Mouse (Mus musculus) T-helper 17 cell (primary cell): ENCODE measurements around the gene Prrc2b.

Source experiments
- in situ Hi-C, 2 experiments: fragments of 300-600 bp; cut with MboI, MseI; formaldehyde crosslinking; loops; 1 replicate in 1 of 2; 2 replicates in 1 of 2; pipeline ENCODE4 v1.15.1; 2025; ENCODE audit warnings: high pct_unique_total_duplicates in 2 of 2

The Prrc2b gene

DNA sequence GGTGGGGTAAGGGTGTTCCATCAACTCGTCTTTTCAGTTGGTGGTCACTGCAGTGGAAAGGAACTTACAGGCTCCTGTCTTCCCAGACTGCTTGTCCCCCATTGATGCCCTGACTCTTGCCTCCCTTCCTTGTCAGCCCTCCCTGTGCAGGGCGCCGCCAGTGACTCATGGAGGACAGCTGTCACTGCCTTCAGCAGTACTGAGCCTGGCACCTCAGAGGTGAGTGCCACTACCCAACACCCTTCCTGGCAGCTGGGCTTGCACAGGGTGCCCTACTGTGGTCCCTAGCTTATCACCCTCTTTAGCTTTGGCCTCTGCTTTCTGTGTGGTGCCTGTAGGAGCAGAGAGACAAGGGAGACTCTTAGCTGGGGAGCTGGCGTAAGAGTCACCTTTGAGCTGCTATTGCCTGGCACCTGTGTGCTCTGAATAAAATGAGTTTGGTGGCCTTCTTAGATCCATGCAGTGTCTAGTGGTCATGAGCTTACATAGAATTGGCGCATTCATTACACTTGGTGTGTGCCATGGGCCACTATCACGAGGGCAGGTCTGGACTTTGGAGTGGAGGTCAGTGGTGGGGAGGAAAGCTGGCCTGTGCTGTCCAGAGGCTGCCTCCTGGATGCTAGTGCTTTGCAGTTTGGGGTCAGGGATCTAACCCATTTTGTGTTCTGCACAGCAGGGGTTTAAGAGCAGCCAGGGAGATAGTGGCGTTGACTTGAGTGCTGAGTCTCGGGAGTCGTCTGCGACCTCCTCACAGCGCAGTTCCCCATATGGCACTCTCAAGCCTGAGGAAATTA, 67.9 kb downstream of the Prrc2b start:
- in situ Hi-C loops: no loop called here

DNA sequence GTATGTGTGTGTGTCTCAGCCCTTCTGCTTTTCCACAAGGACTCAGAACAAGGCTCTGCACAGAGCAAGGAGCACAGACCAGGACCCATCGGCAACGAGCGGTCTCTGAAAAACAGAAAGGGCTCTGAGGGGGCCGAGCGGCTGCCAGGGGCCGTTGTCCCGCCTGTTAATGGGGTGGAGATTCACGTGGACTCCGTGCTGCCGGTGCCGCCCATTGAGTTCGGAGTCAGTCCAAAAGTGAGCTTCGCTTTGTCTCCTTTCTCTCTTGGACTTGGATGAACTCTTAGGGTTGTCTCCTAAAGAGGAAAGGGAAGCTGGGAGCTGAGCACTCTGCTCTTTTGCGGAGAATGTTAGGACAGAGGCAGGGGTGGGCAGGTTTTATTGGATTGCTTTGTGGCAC, 68.6 kb downstream of the Prrc2b start:
- in situ Hi-C loops: no loop called here

DNA sequence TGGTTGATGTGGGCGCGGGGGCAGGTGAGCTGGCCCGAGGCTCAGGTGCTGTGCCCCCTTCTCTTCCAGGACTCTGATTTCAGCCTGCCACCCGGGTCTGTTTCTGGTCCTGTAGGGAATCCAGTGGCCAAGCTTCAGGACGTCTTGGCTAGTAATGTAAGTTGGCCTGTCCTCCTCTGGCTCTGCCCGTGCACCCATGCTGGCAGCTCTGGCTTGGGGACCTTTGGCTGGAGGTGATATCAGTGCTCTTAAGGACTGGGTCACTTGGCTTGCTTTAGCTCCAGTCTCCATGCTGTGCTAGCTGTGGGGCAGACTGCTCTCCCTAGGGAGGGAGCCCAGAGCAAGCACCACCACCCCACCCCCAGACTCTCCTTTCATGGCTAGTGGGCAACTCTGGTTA, 69.1 kb downstream of the Prrc2b start:
- in situ Hi-C loops: no loop called here

DNA sequence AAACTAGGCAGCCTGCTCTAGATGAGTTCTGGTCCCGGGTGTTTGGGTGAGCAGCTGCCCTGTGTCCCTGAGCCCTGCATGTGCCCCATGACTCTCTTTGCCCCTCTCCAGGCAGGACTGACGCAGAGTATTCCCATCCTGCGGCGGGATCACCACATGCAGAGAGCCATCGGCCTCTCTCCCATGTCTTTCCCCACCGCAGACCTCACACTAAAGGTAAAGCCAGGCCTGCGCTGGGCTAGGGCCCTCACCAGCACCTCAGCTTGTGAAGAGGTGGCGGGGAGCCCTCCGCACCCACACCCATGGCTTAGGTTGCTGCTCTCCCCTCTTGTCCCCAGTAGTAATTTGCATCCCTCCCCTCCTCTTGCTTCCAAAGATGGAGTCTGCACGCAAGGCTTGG, 70.1 kb downstream of the Prrc2b start:
- in situ Hi-C loops: no loop called here

DNA sequence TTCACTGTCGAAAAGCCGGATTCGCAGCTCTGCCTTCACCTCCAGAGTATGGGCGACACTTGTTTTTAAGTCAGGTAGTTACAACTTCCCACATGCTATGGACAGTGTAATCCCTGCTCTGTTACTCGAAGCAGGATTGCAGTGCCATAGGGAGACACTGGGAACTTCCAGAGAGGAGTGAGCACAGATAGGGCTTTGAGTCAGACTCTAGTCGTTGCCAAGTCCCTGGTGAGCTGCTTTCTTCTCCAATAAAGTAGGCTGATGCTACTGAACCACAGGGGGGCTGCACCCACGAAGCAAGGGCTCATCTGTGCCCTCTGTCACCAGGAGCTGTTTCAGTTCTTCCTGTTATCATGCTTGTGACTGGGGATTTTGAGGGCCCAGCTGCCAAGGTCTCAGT, 70.7 kb downstream of the Prrc2b start:
- in situ Hi-C loops: no loop called here

DNA sequence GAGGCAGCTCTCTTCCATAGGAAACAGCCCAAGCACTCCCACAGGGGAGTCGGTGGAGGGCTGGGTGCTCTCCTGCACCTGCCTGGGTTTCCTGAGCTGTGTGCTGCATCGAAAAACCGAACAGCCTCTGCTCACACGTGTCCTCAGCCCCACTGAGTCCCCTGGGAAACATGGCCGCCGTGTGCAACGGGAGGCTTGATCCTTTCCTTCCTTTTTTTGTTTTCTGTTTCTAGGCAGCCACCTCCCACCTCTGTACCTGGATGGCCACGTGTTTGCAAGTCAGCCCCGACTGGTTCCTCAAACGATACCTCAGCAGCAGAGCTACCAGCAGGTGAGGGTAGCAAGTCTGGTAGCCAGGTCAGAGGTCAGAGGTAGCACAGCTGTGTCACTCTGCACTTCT, 71.2 kb downstream of the Prrc2b start:
- in situ Hi-C loops: no loop called here

DNA sequence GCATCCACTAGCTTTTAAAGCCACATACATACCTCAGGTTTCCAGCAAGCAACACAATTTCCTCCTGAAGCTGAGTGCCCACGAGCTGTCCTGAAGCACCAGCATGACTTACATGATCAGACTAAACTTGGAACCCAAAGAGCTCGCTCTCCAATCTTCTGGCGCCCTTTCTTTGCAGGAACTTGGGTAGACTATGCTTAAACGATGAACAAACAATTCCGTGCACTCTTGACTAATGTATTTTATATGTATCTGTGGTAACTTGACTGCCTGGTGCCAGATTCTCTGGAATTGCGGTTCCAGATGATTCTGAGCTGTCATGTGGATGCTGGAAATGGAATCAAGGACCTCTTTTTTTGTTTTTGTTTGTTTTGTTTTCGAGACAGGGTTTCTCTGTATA, 84.6 kb downstream of the Prrc2b start:
- in situ Hi-C loops: no loop called here

DNA sequence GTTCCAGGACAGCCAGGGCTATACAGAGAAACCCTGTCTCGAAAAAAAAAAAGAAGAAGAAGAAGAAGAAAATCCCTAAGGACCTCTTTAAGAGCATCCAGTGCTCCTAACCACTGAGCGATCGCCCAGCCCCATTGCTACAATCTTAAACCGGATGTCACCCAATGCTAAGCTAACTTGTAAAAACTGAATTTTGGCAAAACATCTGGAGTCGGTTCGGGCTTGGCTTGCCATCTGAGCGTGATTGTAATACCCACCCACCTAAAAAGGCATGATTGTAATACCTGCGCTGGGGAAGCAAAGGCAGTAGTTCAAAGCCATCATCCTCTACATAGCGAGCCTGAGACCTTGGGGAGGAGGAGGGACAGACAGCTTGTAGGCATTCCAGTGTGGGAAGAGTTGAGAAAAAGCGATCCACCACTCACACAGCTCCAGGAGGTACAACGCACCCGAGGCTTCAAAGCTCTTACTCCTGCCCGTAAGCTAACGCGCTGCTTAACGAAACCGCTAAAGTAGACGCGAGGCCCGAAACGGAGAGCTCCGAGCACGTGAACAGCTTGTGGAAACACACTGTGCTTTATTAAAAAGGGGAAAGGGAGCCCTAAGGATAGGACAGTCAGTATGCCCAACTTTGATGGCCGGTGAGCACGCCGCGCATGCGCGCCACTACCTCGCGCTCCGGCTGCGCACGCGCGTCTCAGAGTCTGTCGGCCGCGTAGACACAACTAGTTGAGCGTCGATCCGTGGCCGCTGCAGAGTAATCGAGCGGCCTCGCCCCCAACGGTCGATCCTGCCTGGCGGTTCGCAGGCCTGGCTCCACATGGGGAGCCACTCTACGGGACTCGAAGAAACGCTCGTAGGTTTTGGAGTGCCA, 85.2 kb downstream of the Prrc2b start, which contains the start of gene Pomt1:
Gene Pomt1, plus strand, starts transcription at position 705 of the 874 bp plus-strand sequence.
- in situ Hi-C loops: no loop called here

DNA sequence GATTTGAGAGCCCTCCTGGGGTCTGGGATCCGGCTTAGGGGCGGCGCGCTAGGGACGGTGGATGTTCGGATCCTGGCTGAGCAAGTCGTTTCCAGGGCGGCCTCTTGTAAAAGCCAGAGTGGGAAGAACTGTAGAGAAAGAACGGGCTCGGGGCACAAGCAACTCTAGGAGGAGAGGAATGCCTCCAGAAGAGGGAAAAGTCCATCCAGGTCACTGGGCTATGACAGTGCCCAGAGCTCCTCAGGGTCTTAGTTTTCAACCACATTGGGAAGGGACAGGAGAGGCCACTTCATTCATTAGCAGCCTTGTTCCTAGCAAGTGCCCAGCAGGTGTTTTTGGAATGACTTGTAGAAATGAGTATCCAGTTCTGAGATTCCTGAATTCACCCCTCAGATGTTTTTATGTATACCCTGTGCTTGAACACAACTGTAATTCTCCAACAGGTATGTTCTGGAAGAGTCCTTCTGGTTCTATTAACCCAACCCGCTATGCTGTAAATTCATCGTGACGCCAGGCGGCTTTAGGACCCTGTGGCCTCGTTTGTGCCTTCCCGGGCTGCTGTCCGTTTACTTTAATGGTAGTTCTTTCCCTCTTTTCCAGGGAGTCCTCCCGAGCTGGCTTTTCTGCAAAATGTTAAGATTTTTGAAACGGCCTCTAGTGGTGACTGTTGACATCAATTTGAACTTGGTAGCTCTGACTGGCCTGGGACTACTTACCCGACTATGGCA, 86.0 kb downstream of the Prrc2b start:
- in situ Hi-C loops: no loop called here

DNA sequence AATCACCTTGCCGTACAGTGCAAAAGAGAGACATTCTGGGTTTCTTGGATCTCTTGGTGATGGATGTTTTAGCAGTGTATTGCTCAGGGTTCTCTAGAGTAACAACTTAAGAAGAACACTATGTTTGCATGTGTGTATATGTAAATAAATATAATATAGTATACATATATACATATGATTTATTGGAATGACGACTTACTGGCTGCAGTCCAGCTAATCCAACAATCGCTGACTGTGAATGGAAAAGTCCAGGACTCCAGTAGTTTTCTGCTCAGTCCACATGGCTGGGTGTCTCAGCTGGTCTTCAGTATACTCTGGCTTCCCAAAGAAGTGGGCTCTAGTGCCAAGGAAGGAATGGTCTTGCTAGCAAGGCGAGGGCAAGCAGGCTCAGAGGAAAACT, 86.7 kb downstream of the Prrc2b start:
- in situ Hi-C loops: no loop called here

DNA sequence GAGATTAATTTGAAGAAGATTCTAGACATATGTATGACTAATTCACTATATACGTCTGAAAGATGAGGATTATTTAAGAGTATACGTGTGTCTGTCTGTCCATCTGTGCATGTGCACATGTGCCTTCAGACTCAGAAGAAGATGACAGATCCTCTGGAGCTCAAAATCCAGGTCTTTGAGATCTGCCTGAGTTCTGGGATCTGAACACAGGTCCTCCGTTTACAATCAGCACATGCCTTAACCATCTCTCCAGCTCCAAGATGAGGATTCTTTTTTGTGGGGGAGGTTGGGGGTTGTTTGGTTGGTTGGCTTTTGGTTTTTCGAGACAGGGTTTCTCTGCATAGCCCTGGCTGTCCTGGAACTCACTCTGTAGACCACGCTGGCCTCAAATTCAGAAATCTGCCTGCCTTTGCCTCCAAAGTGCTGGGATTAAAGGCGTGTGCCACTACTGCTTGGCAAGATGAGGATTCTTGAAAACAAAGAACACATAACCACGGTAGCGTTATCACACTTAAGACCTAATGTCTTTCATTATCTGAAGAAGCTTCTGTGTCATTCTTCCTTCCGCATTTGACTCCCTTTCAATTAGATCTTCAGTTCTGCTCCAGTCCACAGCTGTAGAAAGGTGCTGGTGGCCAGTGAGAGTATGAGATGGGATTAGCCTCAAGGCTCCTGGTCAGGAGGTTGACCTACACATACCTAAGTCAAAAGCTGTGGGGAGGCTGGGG, 88.0 kb downstream of the Prrc2b start:
- in situ Hi-C loops: no loop called here

DNA sequence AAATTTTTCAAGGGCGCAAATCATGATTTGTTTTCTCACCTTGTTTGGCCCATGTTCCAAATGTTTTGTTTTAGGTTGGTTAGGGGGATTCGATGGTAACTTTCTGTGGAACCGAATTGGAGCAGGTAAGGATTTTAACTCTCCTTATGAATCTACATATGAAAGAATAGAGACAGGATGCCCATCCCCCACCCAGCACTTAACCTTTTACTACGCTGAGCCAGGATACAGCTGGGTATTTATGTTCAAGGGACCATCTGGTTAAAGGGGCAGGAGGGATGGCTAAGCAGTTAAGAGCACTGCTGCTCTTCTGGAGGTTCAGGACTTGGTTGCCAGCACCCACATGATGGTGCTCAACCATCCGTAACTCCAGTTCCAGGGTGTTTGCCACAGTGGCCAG, 89.7 kb downstream of the Prrc2b start:
- in situ Hi-C loops: no loop called here

DNA sequence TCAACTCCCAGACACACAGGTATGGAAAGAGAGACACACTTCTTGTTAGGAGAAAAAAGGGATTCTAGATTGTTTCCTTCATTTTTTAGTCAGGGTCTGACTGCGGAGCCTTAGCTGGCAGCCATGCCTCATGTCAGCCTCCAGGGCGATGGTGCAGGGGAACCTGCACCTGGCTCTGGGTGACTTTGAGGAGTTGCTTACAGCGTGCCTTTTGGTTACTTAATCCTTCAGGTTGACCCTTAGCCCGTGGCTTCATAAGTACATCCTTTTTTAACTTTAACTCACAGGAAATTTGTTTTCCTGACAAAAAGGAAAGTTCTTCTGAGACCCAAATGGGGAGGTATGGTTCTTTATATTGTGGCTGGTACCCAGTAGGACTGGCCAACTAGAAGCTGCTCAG, 92.1 kb downstream of the Prrc2b start:
- in situ Hi-C loops: no loop called here

DNA sequence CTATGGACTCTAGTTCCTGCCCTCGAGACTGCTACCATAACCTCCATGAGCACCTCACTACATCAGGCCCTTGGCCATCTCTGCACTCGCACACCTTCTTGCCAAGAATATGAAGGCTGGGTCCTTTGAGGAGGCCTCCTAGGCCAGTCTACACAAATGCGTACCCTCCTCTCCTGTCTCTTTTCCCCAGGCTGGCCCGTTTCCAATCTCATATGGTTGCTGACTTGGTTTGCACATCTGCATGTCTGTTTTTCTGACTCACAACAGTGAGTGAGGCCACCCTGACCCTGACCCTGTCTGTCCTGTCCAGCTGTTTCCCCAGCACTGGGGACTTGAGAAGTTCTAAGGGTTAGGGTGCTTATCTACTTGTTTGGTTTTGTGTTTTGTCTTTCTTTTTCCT, 95.9 kb downstream of the Prrc2b start:
- in situ Hi-C loops: no loop called here

DNA sequence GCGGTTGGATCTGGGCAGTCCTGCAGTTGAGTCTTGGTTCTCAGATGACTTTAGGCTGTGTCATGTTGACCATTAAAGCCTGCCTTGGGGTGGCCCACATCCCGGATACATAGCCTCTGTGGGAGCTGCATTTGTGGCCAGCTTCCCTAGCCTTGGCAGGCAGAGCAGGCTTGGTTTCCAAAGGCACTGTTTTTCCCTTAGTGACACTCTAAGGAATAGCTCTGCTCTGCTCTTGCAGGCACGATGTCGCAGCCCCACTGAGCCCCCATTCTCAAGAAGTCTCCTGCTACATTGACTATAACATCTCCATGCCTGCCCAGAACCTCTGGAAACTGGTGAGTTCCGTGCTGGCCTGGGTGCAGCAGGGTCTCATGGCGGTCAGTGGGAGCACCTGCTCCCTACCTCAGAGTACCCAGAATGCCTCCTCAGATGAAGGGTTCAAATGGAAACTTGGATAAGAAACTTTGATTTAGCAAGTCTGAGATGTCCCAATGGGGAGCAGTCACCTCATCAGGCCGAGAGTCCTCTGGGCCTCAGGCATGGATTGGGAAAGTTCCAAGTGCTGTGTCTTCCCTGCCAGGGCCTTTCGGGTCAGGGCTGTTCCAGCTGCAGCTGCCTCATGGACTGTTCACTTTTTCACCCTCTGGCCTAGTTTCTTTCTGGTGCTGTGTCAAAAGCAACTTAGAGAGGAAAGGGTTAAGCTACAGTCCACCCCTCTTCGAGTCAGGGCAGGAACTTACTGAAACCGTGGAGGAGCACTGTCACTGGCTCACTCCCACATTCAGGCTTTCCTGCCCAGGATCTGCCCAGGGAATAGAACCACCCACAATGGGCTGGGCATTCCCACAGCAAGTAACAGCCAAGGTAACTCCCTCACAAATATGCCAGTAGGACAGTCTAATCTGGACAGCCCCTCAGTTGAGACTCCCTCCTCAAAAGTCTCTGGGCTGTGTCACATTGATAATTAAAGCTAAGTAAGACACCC, 97.8 kb downstream of the Prrc2b start:
- in situ Hi-C loops: no loop called here

DNA sequence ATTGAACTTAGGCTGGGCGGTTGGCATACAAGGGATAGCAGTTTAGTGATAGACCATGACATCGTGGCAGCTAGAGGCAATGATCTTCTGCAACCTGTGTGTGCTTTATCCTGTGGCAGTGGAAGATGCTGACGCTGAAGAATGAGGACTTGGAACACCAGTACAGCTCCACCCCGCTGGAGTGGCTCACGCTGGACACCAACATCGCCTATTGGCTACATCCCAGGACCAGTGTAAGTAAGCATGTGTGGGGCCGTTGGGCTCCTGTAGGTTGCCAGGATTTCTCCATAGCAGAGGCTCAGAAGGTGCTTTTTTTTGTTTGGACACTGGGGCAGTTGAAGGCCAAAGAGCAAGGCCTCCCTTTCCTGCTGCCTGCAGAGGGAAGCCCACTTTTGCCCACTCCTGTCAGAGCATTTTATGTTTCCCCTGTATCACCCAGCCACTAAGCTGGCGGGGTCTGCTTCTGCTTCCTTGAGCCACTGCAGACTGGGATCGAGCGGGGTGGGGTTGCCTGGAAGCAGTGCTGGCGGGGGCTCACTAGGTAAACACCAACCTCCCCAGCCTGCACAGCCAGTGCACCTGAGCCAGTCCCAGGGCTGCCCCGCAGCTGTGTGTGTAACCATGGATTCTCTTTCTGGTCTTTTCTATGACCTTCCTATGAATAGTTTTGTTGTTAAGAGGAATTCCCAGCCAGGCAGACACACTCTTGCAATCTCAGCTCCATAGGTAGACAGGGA, 101.1 kb downstream of the Prrc2b start:
- in situ Hi-C loops: no loop called here

DNA sequence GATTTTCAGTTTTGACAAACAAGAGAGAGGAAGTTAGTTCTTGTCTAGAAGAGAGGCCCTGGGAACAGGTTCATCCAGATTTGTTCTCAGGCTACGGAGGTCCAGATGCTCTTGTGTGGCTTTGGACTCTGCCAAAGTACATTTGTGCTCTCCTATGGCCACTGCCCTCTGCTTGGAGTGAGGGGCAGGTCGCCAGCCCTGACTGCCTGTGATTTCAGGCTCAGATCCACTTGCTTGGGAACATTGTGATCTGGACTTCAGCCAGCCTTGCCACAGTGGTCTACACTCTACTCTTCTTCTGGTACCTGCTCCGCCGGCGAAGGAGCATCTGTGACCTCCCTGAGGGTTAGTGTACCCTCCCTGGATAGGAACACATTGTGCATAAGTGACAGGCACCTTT, 101.8 kb downstream of the Prrc2b start:
- in situ Hi-C loops: no loop called here

DNA sequence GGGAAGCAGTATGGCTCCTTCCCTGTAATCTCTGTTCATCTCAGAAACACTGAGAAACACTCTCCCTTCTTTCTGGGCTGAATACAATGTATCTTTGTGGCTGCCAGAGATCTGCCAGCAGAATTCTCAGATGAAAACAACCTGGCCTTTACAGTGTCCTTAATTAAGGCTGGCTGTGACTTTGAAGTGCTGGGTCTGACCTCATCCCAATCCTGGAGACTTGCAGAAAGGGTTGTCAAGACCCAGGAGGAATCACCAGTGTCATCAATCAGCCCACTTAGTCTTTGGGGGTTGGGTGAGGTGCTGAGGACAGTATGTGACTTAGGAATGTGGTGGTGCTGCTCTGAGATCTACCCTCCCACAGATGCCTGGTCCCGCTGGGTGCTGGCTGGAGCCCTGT, 102.5 kb downstream of the Prrc2b start:
- in situ Hi-C loops: no loop called here

DNA sequence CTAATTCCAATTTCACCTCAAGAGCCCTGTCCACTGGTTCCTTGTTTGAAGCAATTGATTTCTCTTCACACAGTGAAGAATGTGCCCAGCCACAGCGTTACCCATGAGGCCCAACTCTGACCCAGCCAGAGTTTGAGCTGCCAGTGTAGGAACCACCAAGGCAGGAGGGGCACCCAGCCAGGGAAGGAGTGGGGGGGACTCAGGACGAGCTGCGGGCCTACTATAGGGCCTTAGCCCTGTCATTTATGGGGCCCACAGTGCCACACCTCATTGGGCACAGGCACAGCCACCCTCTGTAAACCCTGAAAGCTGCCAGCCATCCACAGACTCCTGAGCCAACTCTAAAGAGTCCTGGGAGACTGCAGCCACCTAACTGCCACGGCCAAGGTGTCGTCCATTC, 103.7 kb downstream of the Prrc2b start:
- in situ Hi-C loops: no loop called here

DNA sequence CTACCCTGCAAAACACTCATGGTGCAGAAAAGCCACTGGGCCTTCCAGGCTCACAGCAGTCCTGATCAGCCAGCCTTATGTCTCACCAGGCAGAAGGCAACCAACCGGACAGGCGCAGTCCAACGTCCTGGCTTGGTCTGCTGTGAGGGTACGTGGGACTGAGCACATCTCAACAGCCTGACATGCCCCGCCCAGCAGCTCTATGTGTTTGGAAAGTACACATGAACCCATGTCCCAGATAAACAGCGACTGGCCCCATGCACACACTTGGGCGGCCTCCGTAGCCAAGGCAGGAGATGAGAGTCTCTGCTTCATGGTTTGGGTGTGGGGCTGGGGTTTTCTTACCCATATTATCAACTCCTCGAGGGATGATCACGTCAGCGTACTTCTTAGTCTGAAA, 105.4 kb downstream of the Prrc2b start:
- in situ Hi-C loops: no loop called here
